Mouse (Mus musculus): ENCODE measurements around the gene Crlf1.

Gene Crlf1

DNA sequence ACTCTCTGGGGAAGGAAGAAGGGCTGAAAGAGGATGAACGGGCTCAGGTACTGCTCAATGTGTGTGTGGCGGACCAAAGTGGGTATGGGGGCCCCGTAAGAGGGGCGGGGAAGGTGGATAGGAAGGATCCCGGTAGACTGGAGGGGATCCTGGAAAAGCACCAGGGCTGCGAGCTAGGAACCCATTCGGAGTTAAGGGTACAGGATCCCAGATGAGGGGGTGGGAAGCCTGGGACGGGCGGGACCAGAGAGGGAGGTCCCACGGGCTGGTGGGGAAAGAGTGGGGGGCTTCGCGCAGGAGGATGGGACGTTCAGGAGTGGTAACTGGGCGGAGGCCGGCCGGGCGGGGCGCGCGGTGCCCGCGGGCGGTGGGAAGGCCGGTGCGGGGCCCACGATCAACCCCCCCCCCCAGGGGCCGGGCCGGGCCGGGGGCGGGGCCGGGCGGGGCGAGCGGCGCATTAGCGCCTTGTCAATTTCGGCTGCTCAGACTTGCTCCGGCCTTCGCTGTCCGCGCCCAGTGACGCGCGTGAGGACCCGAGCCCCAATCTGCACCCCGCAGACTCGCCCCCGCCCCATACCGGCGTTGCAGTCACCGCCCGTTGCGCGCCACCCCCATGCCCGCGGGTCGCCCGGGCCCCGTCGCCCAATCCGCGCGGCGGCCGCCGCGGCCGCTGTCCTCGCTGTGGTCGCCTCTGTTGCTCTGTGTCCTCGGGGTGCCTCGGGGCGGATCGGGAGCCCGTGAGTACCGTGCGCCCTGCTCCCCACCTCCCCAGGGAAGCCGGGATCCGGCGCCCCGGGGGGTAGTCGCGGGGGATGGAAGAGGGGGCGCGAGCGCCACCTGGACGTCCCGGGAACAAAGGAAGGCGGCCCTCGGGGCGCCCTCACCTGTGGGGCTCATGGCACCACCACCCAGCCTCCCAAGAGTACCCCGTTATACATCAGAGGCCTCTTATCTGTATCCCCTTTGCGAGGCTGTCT, at the start of gene Crlf1:
Gene Crlf1, plus strand, starts transcription at position 495 of the 977 bp plus-strand sequence.
- no peak for DNase-seq (ENCODE audit: low spot score)

DNA sequence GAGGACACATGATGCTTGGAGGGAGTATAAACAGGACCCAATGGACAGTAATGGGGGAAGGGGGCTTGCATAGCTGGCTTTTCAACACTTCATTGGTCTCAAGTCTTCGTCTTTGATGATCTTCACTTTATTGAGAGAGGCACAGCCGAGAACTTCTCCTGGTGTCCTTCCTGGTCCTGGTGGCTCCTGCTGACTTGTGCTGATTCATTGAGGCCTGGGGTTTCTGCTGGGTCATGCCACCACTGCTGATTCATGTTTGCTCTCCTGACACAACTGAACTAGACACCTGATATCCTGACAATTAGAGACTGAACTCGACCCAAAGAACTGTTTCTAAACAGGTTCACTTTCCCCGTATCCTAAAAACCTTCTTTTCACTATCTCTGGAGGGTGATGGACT, 49.6 kb upstream of the Crlf1 start:
- no peak for DNase-seq (ENCODE audit: low spot score)

DNA sequence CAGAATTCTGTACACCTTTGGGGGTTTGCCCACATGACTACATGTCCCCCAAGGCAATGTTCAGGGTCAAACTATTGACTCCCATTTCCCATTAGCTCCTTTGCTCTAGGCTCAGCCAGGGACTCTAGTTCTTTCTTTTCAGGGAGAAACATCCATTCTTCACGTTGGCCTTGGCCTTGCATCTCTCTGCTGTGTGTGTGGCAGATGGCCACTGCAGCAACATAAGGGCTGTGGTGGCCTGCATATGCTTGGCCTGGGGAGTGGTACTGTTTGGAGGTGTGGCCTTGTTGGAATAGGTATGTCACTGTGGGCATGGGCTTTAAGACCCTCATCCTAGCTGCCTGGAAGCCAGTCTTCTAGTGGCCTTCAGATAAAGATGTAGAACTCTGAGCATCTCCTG, 47.0 kb upstream of the Crlf1 start:
- no peak for DNase-seq (ENCODE audit: low spot score)

DNA sequence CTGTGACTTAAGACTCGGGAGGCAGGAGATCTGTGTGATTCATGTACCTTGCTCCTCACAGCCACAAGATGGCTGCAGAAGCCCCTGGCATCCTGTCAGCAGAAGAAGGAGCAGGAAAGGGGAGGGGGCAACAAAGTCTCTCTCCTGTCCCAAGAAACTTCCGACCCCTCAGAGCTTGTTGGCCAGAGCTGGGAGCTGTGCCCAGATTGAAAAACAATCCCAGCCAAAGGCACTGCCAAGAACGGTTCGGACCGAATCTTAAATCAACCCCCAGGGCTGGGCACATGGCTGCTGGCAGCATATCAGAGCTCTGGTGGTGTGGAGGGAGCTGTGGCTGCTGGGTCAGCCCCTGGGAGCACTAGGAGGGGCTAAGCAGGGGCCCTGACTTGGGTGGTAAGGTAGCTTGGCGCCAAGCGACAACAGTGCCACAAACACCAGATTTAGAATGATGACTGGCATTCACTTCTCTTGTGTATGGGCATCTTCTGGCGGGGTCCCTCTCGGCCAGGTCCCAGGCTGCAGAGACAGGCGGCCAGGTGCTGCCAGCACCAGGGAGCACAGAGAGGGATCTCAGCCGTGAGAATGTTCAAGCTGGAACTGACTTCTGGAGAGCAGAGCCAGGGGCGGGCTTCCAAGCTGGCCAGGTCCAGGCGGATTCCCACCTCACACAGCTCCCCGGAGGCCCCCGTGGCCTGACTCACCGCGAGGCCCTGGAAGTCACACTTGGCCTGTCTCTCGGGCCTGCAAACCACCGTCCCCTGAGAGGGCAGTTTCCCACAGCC, 45.1 kb upstream of the Crlf1 start:
- DNase-seq (ENCODE audit: low spot score) = peak; percentile 58

DNA sequence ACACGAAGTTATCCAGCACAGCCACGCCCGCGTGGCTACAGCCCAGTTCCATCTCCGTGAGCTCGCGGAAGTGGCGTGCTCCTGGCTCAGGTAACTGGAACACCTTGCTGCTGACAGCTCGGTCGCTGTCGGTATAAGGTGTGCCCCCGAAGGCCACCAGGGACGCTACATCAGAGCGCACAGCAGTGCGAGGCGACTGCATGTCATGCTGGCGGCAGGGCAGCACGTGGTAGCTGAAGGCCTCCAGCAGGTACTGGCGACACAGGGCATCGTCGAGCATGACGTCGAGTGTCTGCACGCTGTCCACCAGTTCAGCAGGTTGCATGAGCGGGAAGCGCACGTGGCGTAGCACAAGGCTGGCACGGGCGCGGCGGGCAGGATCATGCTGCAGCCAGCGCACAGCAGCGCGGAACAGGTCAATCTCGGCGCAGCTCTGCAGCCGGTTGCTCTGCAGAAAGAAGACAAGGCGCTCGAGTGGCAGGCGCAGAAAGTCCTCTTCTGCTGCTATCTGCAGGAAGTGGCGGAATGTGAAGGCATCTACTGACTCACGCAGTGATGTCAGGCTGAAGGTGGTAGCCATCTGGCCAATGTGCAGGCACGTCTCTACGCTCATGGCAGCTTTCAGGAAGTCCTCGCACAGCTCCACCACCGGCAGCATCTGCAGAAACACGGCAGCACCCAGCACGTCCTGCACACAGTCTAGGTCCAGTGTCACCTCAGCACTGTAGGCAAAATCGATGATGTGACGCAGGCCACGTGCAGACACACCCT, 40.6 kb upstream of the Crlf1 start:
- DNase-seq (ENCODE audit: low spot score) = no peak

DNA sequence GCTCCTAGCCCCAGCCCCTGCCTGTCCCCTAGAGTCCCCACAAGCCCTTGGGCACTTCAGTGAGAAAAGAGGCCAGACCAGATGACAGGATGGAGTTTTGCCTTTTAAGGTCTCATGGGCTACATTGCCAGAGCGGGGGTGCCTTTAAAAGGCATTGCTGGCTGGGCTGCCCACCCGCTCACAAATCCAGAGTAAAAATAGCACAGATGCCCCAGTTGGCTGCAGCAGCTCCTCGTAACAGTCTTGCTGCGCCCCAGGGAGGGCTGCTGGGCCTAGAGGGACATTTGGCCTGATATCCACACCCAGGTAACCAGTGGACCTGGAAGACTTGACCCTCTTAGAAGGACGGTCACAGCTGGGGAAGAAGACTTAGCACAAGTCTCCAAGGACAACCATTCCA, 39.1 kb upstream of the Crlf1 start:
- DNase-seq (ENCODE audit: low spot score) = no peak

DNA sequence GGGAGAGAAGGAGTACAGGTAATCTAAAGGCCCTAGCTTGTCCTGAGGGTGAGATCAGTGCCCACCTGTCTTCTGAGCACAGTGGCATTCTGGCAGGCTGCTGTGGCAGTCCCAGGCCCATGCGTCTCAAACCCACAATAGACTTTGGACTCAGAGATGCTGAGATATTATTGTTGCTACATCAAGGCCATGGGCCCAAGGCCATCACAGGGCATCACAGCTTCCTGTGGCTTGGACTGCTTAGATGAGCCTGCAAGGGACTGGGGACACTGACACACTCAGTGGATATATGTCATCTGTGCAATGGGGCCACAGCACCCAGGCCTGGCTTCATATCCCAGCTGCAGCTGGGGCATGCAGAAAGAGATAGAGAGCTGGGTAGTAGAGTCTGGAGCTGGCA, 36.0 kb upstream of the Crlf1 start:
- DNase-seq (ENCODE audit: low spot score) = no peak

DNA sequence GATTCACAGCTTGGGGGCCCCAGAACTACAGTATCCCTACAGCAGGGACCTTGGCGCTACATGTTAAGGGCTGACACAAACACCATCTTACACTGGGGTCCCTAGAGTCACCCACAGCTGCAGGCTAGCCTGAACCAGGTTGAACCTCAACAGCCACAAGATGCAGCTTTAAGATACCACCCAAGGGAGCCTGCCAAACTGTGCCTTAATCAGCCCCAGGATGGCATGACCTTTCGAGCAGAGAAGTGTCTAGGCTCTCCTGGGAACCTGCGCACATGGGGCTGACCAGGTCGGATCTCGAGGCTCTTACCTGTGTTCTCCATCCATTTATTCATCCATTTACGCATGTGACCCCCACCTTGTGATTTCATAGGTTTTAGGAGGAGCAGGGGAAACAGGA, 35.1 kb upstream of the Crlf1 start:
- DNase-seq (ENCODE audit: low spot score) = no peak

DNA sequence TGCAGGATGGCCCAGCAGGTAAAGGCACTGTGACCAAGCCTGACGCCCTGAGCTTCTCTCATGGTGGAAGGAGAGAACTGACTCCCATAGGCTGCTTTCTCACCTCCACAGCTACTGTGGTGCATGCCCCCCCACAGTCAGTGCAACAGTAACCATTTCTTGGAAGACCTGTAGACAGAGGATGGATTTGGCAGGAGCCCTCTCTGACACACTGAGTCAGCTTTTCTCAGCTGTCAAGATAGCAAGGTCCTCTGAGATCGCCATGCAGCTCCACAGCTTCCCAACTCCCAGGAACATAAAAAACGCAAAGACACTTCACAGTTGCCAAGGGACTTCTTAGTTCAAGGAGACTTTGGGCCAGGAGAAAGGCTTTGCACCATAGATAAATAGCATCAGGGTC, 34.5 kb upstream of the Crlf1 start:
- no peak for DNase-seq (ENCODE audit: low spot score)

DNA sequence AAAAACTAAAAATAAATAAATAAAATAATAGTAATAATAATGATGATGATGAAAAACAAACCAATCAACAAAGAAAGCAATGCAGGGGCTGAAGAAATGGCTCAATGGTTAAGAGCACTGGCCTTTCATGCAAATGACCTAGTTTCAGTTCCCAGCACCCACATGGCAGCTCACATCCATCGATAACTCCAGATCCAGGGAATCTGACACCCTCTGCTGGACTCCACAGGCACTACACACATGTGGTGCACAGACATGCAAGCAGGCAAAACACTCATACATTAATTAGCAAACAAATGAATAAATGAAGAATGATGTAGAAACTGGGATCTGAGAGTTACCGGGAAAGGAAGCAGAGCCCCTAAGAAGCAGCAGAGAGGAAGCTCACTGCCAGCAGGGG, 33.3 kb upstream of the Crlf1 start:
- DNase-seq (ENCODE audit: low spot score) = no peak

DNA sequence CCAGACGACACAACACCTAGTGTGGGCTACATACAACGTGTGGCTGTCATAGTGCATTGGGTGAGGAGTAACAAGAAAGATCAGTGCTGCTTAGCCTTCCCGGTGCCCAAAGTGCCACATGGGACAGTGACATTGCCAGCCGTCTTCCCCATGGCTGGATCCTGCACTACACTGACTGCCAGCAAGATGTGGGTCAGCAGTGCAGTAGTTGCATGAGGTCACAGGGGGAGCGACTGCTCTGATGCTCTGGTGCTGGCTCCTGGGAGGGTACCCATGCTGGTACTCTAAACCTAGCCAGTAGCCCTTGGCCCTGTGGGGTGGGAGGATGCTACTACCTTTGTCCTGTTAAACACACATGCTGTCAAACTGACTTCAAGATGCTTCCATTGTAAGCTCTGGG, 32.8 kb upstream of the Crlf1 start:
- no peak for DNase-seq (ENCODE audit: low spot score)

DNA sequence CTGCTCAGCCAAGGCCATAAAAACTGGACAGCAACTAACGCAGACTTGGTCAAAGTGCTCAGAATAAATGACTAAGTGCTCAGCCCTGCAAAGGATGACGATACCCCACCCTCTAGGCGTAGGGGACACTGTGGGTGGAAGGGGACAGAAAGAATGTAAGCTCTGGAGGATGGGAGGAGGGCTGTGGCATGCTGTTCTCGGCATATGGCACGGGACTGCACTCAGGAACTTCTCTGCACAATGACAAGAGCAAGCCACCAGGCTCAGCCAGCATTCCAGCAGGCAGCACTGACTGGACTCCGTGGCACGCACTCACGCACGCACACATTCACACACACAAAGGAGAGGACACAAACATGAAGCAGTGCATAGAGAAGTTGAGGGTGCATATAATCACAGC, 32.4 kb upstream of the Crlf1 start:
- peak; percentile 41 for DNase-seq (ENCODE audit: low spot score)

DNA sequence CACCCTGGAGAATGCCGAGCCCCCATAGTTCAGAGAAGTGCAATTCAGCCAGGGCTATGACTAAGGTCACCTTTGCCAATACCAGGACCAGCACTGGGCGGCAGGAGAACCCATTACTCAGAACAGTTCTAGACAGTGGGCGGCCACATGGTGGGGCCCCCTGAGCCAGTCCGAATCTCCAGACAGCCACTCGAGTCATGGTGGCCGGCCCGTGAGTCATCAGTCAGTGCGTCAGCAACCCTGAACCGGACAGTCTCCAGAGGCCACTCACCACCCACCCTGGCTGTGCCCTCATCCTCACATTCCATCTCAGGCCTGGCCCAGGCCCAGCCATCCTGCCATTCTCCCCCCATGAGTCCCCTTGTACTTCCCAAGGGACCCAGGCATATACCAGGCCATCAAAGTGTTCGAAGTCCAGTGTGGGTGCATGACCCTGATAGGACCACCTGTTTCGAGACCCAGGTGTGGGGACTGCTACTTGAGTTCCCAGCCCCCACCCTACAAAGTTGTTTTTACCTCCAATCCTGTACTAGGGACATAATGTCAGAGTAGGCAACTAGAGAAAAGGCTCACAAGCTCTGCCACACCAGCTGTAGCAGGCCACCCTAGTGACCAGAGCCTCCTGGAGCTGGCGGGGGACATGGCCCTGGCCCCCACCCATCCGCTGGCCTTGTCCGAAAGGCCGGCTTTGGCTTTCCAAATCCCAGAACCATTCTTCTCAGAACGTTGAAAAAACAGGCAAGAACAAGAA, 31.0 kb upstream of the Crlf1 start:
- peak; percentile 21 for DNase-seq (ENCODE audit: low spot score)

DNA sequence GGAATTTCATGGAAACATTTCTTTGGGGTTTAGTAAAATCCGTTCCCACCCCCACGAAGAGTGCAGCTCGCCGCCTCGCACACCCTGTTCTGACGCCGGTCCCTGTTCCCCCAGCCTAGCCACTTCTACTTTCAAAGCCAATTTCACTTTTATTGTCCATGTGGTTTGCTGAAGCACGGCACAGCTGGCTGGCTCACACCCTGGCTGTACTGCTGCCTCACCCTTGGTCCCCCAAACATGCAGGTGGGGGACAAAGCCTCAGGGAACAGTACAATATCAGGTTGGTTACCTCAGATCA, 30.5 kb upstream of the Crlf1 start:
- peak; percentile 24 for DNase-seq (ENCODE audit: low spot score)

DNA sequence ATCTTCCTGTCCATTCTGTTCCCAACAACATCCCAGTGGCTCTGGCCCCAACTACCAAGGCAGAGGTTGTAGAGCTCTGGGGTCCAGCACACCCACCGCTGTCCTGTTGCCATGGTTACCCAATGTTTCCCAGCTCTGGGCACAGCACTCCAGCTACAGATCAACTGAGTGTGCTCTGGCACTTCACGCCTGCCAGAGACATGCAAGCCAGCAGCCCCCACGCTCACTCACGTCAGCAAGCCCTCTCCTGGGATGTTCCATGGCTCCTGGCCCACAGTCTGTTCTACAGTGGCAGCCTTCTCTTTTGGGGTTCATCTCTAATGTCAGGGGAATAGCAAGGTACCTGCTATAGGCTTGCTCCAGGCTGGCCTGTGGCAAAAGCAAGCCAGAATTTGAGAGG, 29.7 kb upstream of the Crlf1 start:
- peak; percentile 76 for DNase-seq (ENCODE audit: low spot score)

DNA sequence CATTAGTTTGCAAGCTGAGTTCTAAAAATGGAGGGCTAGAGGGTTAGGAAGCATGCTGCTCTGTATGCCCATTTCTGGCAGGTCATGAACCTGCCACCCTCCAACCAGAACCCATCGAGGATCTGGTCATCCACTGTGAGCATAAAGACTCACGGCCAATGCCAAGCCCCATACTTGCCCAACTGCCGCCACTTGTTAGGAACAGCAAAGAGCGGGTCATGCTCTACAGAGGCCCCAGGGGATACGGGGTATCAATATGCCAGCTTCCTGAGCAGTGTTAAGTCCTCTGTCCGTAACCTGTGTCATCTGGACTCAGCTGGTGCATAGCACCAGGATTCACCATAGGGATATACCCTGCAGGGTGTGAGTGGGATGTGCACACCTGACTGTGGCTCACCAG, 28.8 kb upstream of the Crlf1 start:
- DNase-seq (ENCODE audit: low spot score) = no peak

DNA sequence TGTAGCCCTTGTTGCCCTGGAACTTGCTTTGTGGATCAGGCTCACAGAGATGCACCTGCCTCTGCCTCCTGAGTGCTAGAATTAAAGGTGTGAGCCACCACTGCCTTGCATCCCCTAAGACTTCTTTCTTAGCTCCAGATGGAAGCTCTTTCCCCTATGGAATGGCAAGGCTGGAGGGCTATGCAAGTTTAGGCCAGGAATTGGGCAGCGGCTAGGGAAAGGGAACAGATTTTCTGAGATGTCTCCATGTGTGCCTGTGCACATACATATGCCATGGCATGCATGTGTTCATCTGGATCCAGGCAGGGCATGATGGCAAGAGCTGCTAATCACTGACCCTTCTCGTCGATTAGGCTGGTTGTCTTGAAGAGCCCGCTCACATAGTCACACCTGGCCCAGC, 27.3 kb upstream of the Crlf1 start:
- no peak for DNase-seq (ENCODE audit: low spot score)

DNA sequence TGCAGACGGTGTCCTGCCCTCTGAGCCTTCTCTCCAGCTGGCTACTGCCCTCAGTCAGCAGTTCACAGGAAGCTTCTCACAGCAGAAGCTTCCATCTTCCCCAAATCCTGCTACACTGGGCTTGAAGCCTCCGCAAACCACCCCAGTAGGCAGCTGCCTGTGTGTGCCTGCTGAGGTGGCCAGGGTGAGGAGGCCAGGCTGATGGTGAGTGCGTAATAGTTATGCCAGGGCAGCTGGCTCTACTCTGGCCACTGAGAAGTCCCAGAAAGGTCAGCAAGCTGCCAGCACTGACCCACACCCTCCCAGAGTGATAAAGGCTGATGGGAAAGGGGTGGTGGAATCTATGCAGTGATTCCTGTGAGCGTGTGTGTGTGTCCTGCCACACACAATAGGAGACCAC, 26.7 kb upstream of the Crlf1 start:
- DNase-seq (ENCODE audit: low spot score) = no peak

DNA sequence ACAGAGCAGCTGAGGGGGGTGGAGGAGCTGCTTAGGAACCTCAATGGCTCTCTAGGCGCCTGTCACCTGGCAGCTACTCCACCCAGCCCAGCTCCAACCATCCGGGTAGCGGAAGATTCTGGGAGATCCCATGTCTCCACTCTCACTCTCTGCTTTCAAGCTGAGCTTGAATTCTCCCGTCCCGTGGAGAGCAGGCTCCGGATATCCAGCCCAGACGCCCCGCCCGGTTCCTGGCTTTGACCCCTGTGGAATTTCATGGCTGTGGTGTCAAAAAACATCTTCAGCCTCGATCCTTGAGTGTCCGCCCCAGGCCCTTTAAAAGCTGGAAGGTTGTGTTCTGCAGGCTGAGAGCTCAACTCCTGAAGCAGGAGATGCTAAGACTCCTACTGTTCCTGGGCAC, 26.2 kb upstream of the Crlf1 start:
- no peak for DNase-seq (ENCODE audit: low spot score)

DNA sequence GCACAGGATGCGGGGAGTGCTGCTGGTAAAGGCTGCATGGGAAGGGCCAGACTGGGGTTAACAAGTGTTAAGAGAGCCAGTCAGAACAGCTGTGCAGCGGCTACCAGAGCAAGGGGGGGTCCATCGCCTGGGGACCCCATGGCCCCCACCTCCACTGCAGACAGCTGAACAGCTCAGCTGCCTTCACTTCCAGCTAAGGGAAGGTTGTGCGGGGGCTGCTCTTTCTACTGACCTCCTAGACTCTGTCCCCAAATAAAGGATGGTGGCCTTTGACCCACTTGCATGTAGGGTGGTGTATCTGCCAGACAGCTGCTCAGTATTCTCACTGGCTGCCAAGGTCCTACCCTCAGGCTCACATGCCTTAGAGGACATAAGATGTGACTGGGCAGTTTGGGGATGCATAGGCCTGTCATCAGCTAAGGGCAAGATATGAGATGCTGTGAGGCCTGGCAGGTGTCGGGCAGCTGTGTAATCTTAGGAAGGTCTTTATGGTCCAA, 25.7 kb upstream of the Crlf1 start:
- DNase-seq (ENCODE audit: low spot score) = no peak

DNA sequence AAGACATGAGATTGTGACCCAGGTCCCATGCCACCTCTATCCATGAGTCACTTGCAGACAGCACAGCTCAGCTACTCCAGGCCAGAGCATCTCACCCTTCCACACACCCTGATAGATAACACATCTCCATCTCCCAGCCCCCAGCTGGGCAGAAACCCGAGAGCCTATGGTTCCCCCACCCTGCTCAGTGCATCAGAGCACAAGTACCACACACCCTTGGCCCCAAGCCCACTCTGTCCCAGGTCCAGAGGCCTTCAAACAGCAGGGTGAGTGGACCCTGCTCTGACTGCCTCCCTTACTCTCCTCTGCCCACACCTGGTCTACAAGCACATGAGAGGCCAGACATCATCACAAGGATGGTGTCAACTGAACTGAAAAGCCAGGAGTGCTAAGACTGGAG, 25.1 kb upstream of the Crlf1 start:
- no peak for DNase-seq (ENCODE audit: low spot score)

DNA sequence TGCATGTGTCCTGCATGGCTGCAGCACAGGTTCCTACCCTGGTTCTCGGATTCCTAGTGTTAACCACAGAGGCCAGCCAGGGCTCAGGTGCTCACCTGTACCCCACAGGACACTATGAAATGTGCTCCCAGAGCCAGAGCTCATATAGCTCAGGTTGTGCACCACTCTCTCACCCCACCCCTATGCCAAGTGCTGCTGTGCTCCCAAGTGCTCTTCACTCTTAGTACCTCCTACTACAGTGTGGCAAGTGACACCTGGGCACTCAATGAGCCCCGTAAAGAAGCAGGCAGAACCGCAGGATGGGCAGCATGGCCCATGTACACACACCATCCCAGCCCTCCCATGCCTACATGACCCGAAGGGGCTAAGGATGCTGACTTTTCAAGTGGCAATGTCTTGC, 24.2 kb upstream of the Crlf1 start:
- no peak for DNase-seq (ENCODE audit: low spot score)

Measured in layer of hippocampus, adult 11-12 months (tissue).